Mouse (Mus musculus): ENCODE measurements around the gene Yy2.

GRCm38 (mm10) chrX:157586397-157586796, 17.6 kb upstream of the Yy2 start:
- TF ChIP-seq POLR2A (IDR thresholded peaks at IDR 0.05; ENCODE audit: borderline replicate concordance, extremely low read depth, low read depth, low read length) (no peak), CTCF (IDR thresholded peaks at IDR 0.05; ENCODE audit: insufficient read depth, low read length) (no peak)

Measured in lung, adult 2 months (tissue).